Mouse (Mus musculus) cerebellum, adult 2 months (tissue): ENCODE data around the gene Cnn2.

ENCODE experiments used
- CTCF ChIP-seq: fragments of 200-500 bp; IDR thresholded peaks from 2 replicates; pipeline ENCODE4 v1.5.1; 2011; ENCODE audit warnings: low read depth, mild to moderate bottlenecking, control low read depth, low read length, moderate library complexity, borderline replicate concordance; ENCODE audit not compliant: insufficient read depth
- POLR2A ChIP-seq: fragments of 200-500 bp; IDR thresholded peaks from 2 replicates; pipeline ENCODE4 v1.6.1; 2011; ENCODE audit warnings: low read length, control low read depth, borderline replicate concordance; ENCODE audit not compliant: insufficient read depth

DNA sequence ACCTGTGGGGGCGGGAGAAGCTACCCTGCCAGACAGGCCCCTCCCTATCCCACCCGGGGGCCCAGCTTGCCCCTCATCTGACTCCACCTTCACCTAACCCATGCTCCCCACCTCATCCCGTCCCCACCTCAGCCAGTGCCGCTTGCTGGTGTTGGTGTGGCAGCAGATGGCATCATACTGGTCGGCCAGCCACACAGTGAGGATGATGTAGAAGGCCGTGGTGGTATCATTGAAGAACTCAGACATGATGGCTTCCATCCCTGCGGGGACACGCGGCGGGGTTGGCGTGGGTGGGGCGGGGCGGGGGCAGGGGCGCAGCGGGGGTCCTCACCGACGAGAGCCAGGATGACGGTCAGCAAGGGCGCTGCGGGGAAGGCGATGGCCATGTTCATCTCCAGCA, 10.3 kb upstream of the Cnn2 start:
- TF ChIP-seq CTCF: no peak
- no peak for TF ChIP-seq POLR2A
